Mouse (Mus musculus): Measurements from ENCODE around the gene Vmn1r195.

- TF ChIP-seq CTCF (IDR thresholded peaks at IDR 0.05; ENCODE audit: control insufficient read depth, insufficient read depth, insufficient replicate concordance, low read depth, low read length) (no peak), POLR2A (IDR thresholded peaks at IDR 0.05; ENCODE audit: control insufficient read depth, low read depth, low read length) (no peak)
Measured at GRCm38 (mm10) chr13:22289620-22290019, 19.3 kb downstream of the Vmn1r195 start, which contains the start of gene Vmn1r196.
